Mouse (Mus musculus): ENCODE data around the gene Ptprk.

Gene Ptprk

DNA sequence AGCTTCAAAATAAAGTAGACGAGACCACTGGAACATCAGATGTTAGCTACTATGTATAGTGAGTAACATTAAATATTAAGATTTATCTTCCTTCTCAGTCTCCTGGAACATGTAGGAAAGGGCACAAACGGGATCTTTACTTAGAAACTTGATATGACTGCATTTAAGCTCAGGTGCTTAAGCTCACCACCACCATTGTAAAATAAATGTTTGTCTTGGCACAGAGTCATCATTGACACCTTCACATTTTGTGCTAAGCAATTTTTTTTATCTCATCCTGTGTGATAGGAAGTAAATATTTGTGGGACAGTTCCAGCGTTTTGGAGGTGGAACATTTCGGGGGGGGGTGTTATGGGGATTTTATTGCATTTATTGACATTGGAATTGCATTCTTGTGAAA lies 375.2 kb downstream of the Ptprk start:
- DNase-seq, result no peak

DNA sequence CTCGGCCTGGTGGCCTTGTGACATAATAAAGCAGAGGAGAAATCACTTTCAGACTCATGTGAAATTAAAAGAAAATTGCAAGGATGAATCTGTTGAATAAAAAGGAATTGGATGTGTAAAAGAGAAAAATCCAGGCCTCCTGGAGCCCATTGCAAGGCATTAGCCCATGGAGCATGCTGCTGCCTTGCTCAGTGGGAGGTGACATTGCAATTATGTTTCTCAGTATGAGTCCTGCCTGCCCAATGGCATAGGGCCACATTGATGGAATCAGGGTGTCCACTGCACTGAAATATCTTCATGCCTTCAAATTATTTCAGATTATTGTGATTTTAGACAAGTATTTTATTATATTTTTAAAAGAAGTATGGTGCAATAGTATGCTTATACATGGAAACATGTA lies 376.0 kb downstream of the Ptprk start:
- no peak for DNase-seq

DNA sequence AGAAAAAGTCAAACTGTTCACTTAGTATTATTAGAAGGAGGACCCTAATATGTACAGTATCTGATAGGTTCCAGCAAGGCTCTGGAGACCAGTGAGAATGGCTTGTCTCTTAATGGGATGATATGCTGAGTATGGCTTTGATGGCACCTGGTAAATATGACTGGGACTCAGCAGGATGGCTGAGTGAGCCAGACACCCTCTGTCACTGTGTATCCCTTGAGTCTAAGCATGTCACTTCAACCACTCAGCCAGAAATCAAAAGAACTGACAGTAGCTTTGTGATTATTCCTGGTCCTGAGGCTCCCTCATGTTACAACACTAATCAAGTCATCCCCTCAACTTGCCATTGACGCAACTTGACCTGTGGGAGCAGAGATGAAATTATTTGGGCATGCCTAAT lies 383.4 kb downstream of the Ptprk start:
- no peak for DNase-seq

GRCm38 (mm10) chr10:28459963-28460362 lies 385.3 kb downstream of the Ptprk start:
- DNase-seq, result no peak

GRCm38 (mm10) chr10:28463706-28464105 lies 389.1 kb downstream of the Ptprk start:
- no peak for DNase-seq

- no peak for DNase-seq
Measured at GRCm38 (mm10) chr10:28464766-28465548, 390.3 kb downstream of the Ptprk start.

- peak; percentile 83 for DNase-seq
Measured at GRCm38 (mm10) chr10:28485574-28485973, 411.0 kb downstream of the Ptprk start.

DNA sequence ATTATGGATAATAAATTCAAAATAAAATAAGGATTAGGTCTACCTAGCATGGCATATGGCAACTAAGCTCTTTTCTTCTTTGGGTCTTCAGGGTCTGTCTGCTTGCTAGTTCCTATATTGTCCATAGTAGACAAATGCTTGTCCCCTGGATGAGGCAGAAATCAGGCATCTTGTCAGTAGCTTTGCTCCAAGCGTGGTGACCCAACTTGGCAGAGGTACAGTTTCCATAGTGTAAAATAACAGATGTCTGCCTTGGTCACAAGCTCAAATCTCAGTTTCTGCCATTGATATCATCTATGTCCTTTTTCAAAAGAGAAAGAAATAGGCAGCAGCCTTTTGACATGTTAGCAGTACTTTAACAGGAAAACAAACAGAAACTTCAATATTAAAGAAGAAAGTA lies 416.4 kb downstream of the Ptprk start:
- no peak for DNase-seq

DNA sequence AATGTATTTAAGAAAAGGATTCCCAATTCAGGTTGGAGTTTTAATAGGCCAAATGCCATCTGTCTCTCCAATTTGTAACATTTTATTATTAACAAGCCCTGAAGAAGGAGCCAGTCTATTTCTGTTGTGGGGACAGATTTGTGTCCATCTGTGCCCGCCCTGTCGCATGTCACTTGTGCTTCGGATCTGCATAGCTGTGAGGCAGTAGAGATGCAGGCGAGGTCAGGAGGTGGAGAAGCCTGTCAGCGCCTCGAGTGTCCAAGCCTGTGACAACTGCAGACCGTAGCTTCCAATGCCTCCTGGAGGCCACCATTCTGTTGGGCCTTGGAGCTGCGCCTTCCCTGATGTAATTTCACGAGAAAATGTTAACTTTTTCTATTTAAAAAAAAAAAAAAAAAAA lies 417.6 kb downstream of the Ptprk start:
- no peak for DNase-seq

DNA sequence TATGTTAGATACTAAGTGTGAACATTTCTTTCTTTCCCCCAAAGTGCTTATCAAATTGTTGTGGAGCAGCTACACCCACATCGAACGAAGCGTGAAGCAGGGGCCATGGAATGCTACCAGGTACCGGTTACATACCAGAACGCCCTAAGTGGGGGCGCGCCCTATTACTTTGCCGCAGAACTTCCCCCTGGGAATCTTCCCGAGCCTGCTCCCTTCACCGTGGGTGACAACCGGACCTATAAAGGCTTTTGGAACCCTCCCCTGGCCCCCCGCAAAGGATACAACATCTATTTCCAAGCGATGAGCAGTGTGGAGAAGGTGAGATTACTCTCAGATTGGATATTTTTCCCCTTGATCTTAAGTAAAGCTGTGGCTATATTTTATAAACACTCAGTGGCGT lies 418.2 kb downstream of the Ptprk start:
- no peak for DNase-seq

DNA sequence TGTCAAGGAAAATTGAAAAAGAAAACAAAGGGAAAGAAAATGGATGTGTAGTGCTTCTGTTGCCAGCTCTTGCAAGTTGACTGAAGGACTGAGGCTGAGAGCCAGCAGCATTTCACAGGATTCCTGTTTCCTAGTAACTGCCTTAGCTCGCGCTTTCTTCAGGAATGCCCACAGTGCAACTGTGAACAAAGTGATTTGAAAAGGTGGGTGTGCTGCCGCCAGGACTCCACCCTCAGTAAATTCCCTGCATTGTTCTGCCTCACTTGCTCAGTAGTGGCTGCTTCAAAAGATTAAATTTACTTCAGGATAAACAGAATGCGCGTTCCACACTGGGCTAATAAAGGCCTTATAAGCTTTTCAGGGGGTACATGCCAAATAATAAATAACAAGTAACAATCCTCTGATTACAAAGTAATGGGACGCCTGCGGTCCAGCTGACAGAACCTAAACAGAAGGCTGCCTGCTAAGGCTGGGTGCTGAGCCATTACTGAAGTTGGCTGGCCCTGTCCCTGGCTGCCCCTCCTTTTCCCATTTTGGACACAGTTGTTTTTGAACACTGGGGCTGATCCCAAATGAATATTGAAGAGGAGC lies 418.7 kb downstream of the Ptprk start:
- DNase-seq, result no peak

GRCm38 (mm10) chr10:28497791-28498190 lies 423.2 kb downstream of the Ptprk start:
- no peak for DNase-seq

- DNase-seq, result no peak
Measured at GRCm38 (mm10) chr10:28498504-28498903, 423.9 kb downstream of the Ptprk start.

DNA sequence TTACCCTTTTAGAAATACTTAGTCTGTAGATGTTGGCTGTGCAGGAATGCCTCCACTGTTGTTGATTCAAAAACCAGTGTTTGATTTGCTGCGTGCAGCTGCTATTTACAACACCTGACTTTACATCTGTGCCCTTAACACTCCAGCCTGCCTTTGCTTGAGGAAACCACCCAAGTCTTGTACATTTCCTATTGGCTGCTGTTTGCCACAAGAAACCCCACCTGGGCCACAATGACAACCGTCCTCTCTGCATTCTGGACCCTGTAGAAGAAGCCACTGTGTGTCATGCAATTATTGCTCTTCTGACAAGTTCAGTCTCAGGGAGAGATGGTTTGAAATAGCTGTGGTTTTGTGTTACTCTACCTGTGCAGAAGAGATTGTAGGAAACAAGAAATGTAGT lies 439.0 kb downstream of the Ptprk start:
- DNase-seq, result peak; percentile 84

GRCm38 (mm10) chr10:28516147-28516546 lies 441.5 kb downstream of the Ptprk start:
- peak; percentile 68 for DNase-seq

DNA sequence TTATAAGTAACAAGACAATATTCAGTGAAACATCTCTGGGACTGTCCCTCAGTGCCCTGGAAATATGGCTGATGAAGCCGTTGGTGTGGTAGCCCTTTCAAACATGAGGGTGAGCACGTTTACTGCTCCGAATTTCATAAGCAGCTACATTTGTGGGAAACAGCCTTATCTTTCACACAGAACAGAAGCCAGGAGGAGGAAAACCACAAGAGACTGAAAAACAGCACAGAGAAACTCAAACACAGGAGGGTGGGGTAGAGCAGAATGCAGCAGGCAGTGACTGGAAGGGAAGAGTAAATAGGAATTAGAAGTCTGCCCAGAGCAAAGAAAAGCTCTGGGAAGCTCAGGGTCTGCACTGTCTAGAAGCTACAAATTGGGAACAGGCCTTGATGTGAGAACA lies 443.7 kb downstream of the Ptprk start:
- DNase-seq, result peak; percentile 64

DNA sequence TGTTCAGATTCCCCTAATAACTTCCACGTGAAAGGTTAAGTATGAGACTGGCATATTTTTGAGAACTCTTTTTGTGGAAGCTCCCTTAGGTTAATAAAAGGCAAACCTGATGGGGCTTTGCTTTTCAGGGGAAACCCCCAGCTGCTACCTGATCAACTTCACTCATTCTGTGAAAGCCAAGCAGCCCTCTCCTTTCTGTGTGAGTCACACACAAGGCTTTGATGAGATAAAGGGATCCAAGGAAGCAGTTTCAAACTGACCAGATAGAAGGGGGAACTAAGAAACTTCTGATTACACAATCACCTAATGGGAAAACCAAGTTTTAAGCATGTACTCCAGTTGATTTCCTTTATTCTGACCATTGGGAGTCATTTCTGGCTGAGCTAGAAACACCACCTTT lies 445.2 kb downstream of the Ptprk start:
- no peak for DNase-seq

GRCm38 (mm10) chr10:28523992-28524735 lies 449.5 kb downstream of the Ptprk start:
- no peak for DNase-seq

DNA sequence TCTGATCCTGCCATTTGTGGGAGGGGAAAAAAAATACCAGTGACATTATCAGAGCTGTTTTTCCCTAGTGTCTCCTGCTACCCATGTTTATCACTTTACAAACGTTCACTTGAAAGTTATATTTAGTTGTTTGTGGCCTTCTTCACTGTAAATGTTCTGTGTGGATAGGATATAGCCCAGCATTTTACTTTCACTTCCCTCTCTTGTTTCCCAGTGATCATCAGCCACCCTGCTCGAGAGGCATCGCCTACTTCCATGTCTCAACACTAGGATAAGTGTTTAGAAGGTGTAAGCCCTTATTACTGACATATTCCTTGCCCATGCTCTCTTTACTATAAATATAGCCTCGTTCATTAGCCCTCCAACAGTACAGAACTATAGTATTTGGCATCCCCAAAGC lies 466.0 kb downstream of the Ptprk start:
- DNase-seq, result no peak

DNA sequence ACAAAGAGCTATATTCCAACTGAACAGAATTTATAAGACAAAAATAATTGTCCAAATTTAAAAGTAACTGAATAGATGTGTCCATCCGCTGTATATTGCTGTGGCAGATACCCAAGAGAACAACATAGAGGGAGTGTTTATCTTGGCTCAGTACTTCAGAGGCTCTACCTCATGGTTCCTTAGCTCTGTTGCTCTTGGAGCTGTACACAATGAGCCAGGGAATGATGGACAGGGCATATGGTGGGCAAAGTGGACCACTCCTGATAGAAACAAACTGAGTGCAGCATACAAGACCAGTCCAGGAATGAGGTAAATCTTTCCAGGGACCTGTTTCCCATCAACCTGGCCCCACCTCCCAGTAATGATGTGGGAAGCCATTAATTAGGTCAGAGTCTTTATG lies 468.1 kb downstream of the Ptprk start:
- no peak for DNase-seq

DNA sequence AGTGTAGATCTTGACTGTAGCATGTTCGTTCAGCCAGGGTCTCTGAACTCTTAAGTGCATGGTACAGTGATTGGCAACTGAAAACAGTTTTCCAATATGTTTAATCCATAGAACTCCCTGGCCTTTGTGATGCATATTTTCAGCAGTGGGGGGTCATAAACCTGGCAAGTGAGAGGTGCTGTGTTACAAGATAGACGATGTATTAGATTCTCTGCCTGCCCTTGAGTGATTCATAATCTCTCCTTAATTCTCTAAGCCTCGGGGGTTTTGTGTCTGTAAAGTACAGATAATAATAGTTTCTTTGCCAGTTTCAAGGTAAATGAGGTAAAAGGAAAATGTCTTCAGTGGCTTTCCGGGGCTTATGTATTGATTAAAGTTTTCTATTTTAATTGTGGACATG lies 475.9 kb downstream of the Ptprk start:
- DNase-seq, result no peak

DNA sequence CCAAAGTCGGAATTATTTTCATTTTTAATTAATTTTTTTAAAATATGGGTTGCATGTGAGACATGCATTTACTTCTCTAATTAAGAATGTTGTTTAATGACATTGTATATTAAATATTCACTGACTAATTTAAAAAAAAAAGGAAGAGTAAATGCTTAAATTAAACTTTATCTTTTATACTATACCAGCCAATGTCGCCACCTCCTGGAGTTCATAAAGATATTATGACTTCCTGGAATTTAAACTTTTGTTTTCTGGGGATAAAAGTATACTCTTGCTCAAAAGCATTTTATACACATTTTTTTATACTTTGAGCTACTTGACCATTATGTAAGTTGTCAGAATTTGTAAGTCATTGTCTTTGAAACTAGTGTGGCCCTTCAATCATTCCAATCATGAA lies 477.4 kb downstream of the Ptprk start:
- DNase-seq, result peak; percentile 54

GRCm38 (mm10) chr10:28564110-28564674 lies 489.6 kb downstream of the Ptprk start:
- DNase-seq, result no peak

DNA sequence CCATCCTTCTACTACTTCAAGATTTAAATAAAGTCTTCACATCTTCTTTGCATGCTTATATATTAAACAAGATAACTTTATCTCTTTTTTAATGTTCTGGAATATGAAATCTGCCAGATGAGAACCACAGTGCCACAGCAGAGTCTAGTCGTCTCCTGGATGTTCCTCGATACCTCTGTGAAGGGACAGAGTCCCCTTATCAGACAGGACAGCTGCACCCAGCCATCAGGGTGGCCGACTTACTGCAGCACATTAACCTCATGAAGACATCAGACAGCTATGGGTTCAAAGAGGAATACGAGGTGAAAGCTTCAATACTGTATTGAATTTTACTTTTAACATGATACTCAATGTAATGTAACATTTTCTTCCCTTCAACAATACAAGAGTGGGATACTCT lies 491.8 kb downstream of the Ptprk start:
- DNase-seq, result no peak
